Mouse (Mus musculus): ENCODE measurements at regions not wholly inside any gene's neighbourhood (a gene's known extent, or its start where the extent isn't known, plus 50 kb on each side); places are given as distances from the start of the nearest gene placed in this dataset.

- TF ChIP-seq CTCF (conservative IDR thresholded peaks at IDR 0.05; ENCODE audit: low read length) (no peak), NANOG (IDR thresholded peaks at IDR 0.05; ENCODE audit: borderline replicate concordance, low read length) (no peak)
Observed at GRCm38 (mm10) chr11:63708412-63708811, 213.7 kb downstream of the Hs3st3b1 start.

Measured in E14TG2a.4 (cell line).